Mouse (Mus musculus) frontal cortex, adult 2 months (tissue): ENCODE results near the gene Gm20772. TPM values are rescaled to one million over a fixed set of nuclear protein-coding genes. Genes with fewer than 3 reads are reported as not detected.
"Not testable (repeated sequence)": the region's sequence is repeated elsewhere in the genome, so short reads cannot be mapped to it uniquely, and the experiment has no call there.

Experiments used
- DNase-seq, 2 experiments: peaks; one replicate each; pipeline ENCODE4 v3.0.0; 2022; ENCODE audit warnings: low spot score in 1 of 2; ENCODE audit errors: extremely low spot score in 1 of 2
- polyA plus RNA-seq: library from polyadenylated mRNA; depleted of rRNA; stranded (reverse); fragments of >200 nt; gene quantifications from 2 replicates; pipeline ENCODE4 v1.2.3, GENCODE M21; 2012; rRNA removed

Gene Gm20772
- not detected in 2 replicates for polyA plus RNA-seq

DNA sequence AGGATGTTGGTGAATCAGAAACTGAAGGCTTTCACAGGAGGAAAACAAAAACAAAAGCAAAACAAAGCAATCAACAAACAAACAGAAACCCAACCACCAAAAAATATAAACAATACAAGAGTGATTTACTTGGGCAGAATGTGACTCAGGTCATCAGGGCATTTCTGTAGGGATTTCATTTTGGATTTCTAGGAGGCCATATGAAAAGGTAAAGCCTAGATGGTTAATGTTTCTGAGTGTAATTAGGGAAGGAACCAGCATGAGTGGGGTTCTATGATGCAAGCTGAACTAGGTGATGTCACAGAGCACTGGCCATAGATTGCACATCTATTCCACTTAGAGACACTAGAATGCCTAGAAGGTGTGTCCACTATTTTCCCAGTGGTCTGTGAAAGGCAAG, at the start of gene Gm20772, which contains the start of gene Gm20831:
Gene Gm20772, plus strand, starts transcription at position 301 of the 400 bp plus-strand sequence.
Gene Gm20831, plus strand, starts transcription at position 301 of the 400 bp plus-strand sequence.
- not testable (repeated sequence) for DNase-seq

DNA sequence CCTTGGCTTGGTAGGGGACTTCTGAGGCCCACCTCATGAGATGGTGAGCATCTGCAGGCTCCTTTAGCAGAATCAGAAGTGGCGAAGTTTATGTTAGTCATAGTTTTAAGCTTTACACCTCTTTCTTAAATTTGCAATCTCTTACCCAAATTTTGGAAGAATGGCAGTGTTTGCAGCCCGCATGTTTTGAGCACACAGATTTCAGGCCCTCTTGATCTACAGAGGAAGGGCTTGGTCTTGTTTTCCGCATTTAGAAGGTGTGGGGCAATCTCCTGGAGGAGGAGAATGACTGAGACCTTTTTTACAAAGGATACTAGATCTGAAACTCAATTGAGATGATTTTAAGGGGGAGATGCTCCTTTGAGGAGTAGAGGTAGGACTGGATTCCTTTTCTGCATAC, 28.4 kb upstream of the Gm20772 start, which contains the start of gene Gm21904:
Gene Gm21904, minus strand, starts transcription at position 101 of the 400 bp plus-strand sequence.
- not testable (repeated sequence) for DNase-seq

Other genes starting within 250 kb of the Gm20772 start
- not detected in 2 replicates for gene Gm21904, start 28.5 kb upstream of the Gm20772 start, polyA plus RNA-seq
- not detected in 2 replicates for gene Gm20831, start within 50 bp of the Gm20772 start, polyA plus RNA-seq
- not detected in 2 replicates for gene Srsy, start 62.6 kb downstream of the Gm20772 start, polyA plus RNA-seq
- gene Gm21764, start 187.1 kb downstream of the Gm20772 start, polyA plus RNA-seq, result not detected in 2 replicates
- gene Ssty1, start 214.4 kb downstream of the Gm20772 start, polyA plus RNA-seq, result not detected in 2 replicates